ENCODE assay signal across 12 mouse cellular contexts in genomic region chr7:72104170-72104569, GRCm38 (mm10).
DNase-seq lines count a peak whose midpoint lies in the region; ATAC-seq and TF ChIP-seq lines count a peak whose summit lies in the region.
"Had no signal": no experiment of that assay in that cellular context is flagged by ENCODE, and none has a peak within 500 bp of the region (broad histone marks: within the 10 kb centered on the region; RNA-seq: fewer than 3 reads in every experiment).

No protein-coding gene starts in this region.

- no peak overlapping the region for H3K4me2 ChIP-seq in midbrain, embryonic 14.5 days (ENCODE audit: low read length)
- H3K4me2 ChIP-seq: midbrain, embryonic 12.5 days had no signal

- H3K9ac ChIP-seq in midbrain, embryonic 14.5 days (replicated peaks; ENCODE audit: low read length) = no peak overlapping the region
- no peak overlapping the region for H3K9ac ChIP-seq in ES-E14 (ENCODE audit: insufficient read depth, low read depth, low read length, poor library complexity, severe bottlenecking)
- H3K9ac ChIP-seq: midbrain, embryonic 12.5 days had no signal

- no peaks in the 10 kb centered on the region for H3K9me3 ChIP-seq in midbrain, embryonic 10.5 days (replicated peaks)
- no peaks in the 10 kb centered on the region for H3K9me3 ChIP-seq in midbrain, embryonic 14.5 days (ENCODE audit: control insufficient read depth, low read length)
- no peaks in the 10 kb centered on the region for H3K9me3 ChIP-seq in ES-E14 (ENCODE audit: control insufficient read depth, insufficient read depth, low read depth, low read length)
- H3K9me3 ChIP-seq: midbrain, embryonic 12.5 days had no signal

- H3K4me3 ChIP-seq in kidney, adult 2 months (ENCODE audit: insufficient read depth, low read depth, low read length) = no peak overlapping the region
- no peak overlapping the region for H3K4me3 ChIP-seq in midbrain, embryonic 10.5 days
- H3K4me3 ChIP-seq in midbrain, embryonic 14.5 days (replicated peaks; ENCODE audit: low read depth, low read length) = no peak overlapping the region
- H3K4me3 ChIP-seq in ES-E14 (ENCODE audit: insufficient read depth in 1 of 2, low read depth in 1 of 2, low read length in 2 of 2, poor library complexity in 1 of 2, severe bottlenecking in 1 of 2) = no peak overlapping the region
- H3K4me3 ChIP-seq: midbrain, embryonic 12.5 days had no signal

- H3K27me3 ChIP-seq in kidney, adult 2 months (replicated peaks; ENCODE audit: control insufficient read depth, insufficient read depth, low read length) = no peaks in the 10 kb centered on the region
- no peaks in the 10 kb centered on the region for H3K27me3 ChIP-seq in midbrain, embryonic 10.5 days (ENCODE audit: low read depth, poor library complexity, severe bottlenecking)
- no peaks in the 10 kb centered on the region for H3K27me3 ChIP-seq in midbrain, embryonic 14.5 days (ENCODE audit: control insufficient read depth, insufficient read depth, low read length)
- H3K27me3 ChIP-seq: midbrain, embryonic 12.5 days had no signal

- 0 out of 2 replicates have a peak, but pooled peaks have one; percentile 24 for TF ChIP-seq CTCF in kidney, adult 2 months (conservative IDR thresholded peaks at IDR 0.05; ENCODE audit: insufficient read depth, insufficient read length, low read depth, low read length)

- no peak overlapping the region for H3K27ac ChIP-seq in kidney, adult 2 months (ENCODE audit: insufficient read depth, low read depth, low read length)
- H3K27ac ChIP-seq in midbrain, embryonic 10.5 days (replicated peaks) = no peak overlapping the region
- no peak overlapping the region for H3K27ac ChIP-seq in midbrain, embryonic 14.5 days (replicated peaks; ENCODE audit: low read depth, low read length)
- no peak overlapping the region for H3K27ac ChIP-seq in ES-E14 (ENCODE audit: insufficient read depth, low read depth, low read length, poor library complexity, severe bottlenecking)
- H3K27ac ChIP-seq: midbrain, embryonic 12.5 days had no signal

- H3K36me3 ChIP-seq in kidney, adult 2 months (ENCODE audit: control insufficient read depth, insufficient read depth, low read length) = no peaks in the 10 kb centered on the region
- no peaks in the 10 kb centered on the region for H3K36me3 ChIP-seq in midbrain, embryonic 10.5 days
- no peaks in the 10 kb centered on the region for H3K36me3 ChIP-seq in midbrain, embryonic 14.5 days (ENCODE audit: control insufficient read depth, insufficient read depth, low read length)
- no peaks in the 10 kb centered on the region for H3K36me3 ChIP-seq in ES-E14 (ENCODE audit: control insufficient read depth, insufficient read depth, low read length, poor library complexity, severe bottlenecking)
- H3K36me3 ChIP-seq: midbrain, embryonic 12.5 days had no signal

- no peak for TF ChIP-seq POLR2A in kidney, adult 2 months (IDR thresholded peaks at IDR 0.05; ENCODE audit: low read depth, low read length)

- no peak for DNase-seq in kidney, adult 2 months
- DNase-seq in kidney, adult 8-10 months = no peak
- peak; percentile 31 for DNase-seq in midbrain, embryonic 10.5 days (ENCODE audit: low spot score)
- DNase-seq in midbrain, embryonic 14.5 days = no peak
- peak; percentile 30 for DNase-seq in ES-E14 (ENCODE audit: low read depth, low spot score)
- DNase-seq in embryo, embryonic 11 days = peak; percentile 21
- DNase-seq in adrenal gland, postnatal 14 days = no peak
- DNase-seq in right cerebral cortex, postnatal 10 days (ENCODE audit: low spot score in 2 of 2) = no peak
- DNase-seq: heart, adult 11 months; heart, postnatal 10 days; kidney, adult 9 months had no signal

- WGBS in kidney, adult 2 months = 76% methylated on average over 6 of the region's 6 CpGs
- 47% methylated on average over 6 of the region's 6 CpGs for WGBS in midbrain, embryonic 10.5 days
- WGBS in midbrain, embryonic 14.5 days = 46% methylated on average over 6 of the region's 6 CpGs

- H3K4me1 ChIP-seq in kidney, adult 2 months (ENCODE audit: control insufficient read depth, insufficient read depth, low read length) = no peaks in the 10 kb centered on the region
- H3K4me1 ChIP-seq in midbrain, embryonic 10.5 days = peaks cover 7% of the 10 kb centered on the region; the same call in 1 of the 2 replicates
- no peaks in the 10 kb centered on the region for H3K4me1 ChIP-seq in midbrain, embryonic 14.5 days (ENCODE audit: control insufficient read depth, insufficient read depth, low read length)
- H3K4me1 ChIP-seq in ES-E14 (ENCODE audit: control insufficient read depth in 2 of 2, insufficient read depth in 2 of 2, low read length in 2 of 2, poor library complexity in 1 of 2) = no peaks in the 10 kb centered on the region
- H3K4me1 ChIP-seq: midbrain, embryonic 12.5 days had no signal

- in situ Hi-C loops in ES-E14 (cut with MboI; ENCODE audit: low sequenced_read_pairs in 2 of 2, unreplicated experiment in 2 of 2) = no loop called here

- no peak for ATAC-seq in midbrain, embryonic 14.5 days (ENCODE audit: low FRiP score, low TSS enrichment)

TF ChIP-seq in ES-E14, 5 proteins besides CTCF, POLR2A, EP300 and RAD21:
- TF ChIP-seq ZNF384 (IDR thresholded peaks at IDR 0.05; ENCODE audit: low read depth, low read length) (no peak), ZC3H11A (IDR thresholded peaks at IDR 0.05; ENCODE audit: borderline replicate concordance, low read depth, low read length) (no peak), CHD2 (IDR thresholded peaks at IDR 0.05; ENCODE audit: low read depth, low read length) (no peak), MAFK (IDR thresholded peaks at IDR 0.05; ENCODE audit: insufficient read depth, low read depth, low read length) (no peak)
TF ChIP-seq in ES-E14: peak in this region for 0.

Comparison
In these comparisons a context has a peak if more than half of its experiments do, and no peak if none do; other contexts are left out.
1. DNase-seq: peak in midbrain, embryonic 10.5 days (single experiment), ES-E14 (single experiment) and embryo, embryonic 11 days (single experiment); none in kidney, adult 2 months (single experiment), kidney, adult 8-10 months (0 of 2), midbrain, embryonic 14.5 days (single experiment), adrenal gland, postnatal 14 days (single experiment) and right cerebral cortex, postnatal 10 days (0 of 2).